Mouse (Mus musculus) small intestine, adult 2 months (tissue): ENCODE measurements around the gene Osbpl3.
A peak's percentile ranks its signal among the peaks of the same experiment; 100 is the strongest.

Source experiments
- CTCF ChIP-seq: fragments of 200-500 bp; IDR thresholded peaks from 2 replicates; pipeline ENCODE4 v1.5.1; 2012; ENCODE audit warnings: low read depth, mild to moderate bottlenecking, control low read depth, inconsistent platforms, low read length, moderate library complexity, mixed read lengths; ENCODE audit not compliant: insufficient replicate concordance, insufficient read length; ENCODE audit errors: extremely low read depth
- POLR2A ChIP-seq: fragments of 200-500 bp; IDR thresholded peaks from 2 replicates; pipeline ENCODE4 v1.6.1; 2012; ENCODE audit warnings: low read depth, mild to moderate bottlenecking, control low read depth, inconsistent platforms, low read length, moderate library complexity

- peak; percentile 93; the same call in 1 of the 2 replicates for TF ChIP-seq CTCF
- no peak for TF ChIP-seq POLR2A
Measured at GRCm38 (mm10) chr6:50304949-50305491, 151.0 kb downstream of the Osbpl3 start.
